Mouse (Mus musculus) neural tube, embryonic 12.5 days (tissue): ENCODE measurements around the gene Aqp2. TPM values are rescaled to one million over a fixed set of nuclear protein-coding genes. Genes with fewer than 3 reads are reported as not detected.

ENCODE experiments used
- ATAC-seq: fragments of 200-750 bp; cut with Nextera tagmentation; 2 replicates; pipeline ENCODE4 v1.8.0; 2017; ENCODE audit warnings: low read depth, mild to moderate bottlenecking, moderate TSS enrichment, moderate library complexity; ENCODE audit not compliant: low FRiP score
- H3K27ac ChIP-seq: fragments of 300-500 bp; sonication (generic); 2 replicates; pipeline ENCODE4 v1.5.1; 2016
- H3K27me3 ChIP-seq: fragments of 300-500 bp; sonication (generic); replicated peaks from 2 replicates; pipeline ENCODE4 v1.6.1; 2016; ENCODE audit warnings: mild to moderate bottlenecking
- H3K36me3 ChIP-seq: fragments of 300-500 bp; sonication (generic); 2 replicates; pipeline ENCODE4 v1.6.1; 2016; ENCODE audit warnings: mild to moderate bottlenecking
- H3K4me1 ChIP-seq: fragments of 300-500 bp; sonication (generic); 2 replicates; pipeline ENCODE4 v1.6.1; 2016
- H3K4me2 ChIP-seq: fragments of 300-500 bp; sonication (generic); replicated peaks from 2 replicates; pipeline ENCODE4 v1.6.1; 2016; ENCODE audit warnings: mild to moderate bottlenecking
- H3K4me3 ChIP-seq: fragments of 300-500 bp; sonication (generic); 2 replicates; pipeline ENCODE4 v1.5.1; 2016
- H3K9ac ChIP-seq: fragments of 300-500 bp; sonication (generic); 2 replicates; pipeline ENCODE4 v1.6.1; 2016; ENCODE audit warnings: mild to moderate bottlenecking
- H3K9me3 ChIP-seq: fragments of 300-500 bp; sonication (generic); 2 replicates; pipeline ENCODE4 v1.6.1; 2016; ENCODE audit warnings: mild to moderate bottlenecking
- WGBS: fragments of 180-500 bp; shearing (Covaris S2); methylation state at CpG from one replicate; pipeline ENCODE4 v1.1.7; 2016; 5-methylcytosine and 5-hydroxymethylcytosine counted together
- polyA plus RNA-seq: library from polyadenylated mRNA; unstranded; fragments of >200 nt; fragmentation: Nextera tagmentation; extraction: Ambion mirVana; gene quantifications from 2 replicates; pipeline ENCODE4 v1.2.1, GENCODE M21; 2016

Gene Aqp2
- polyA plus RNA-seq, 1 experiment from 2014 or later = not detected

DNA sequence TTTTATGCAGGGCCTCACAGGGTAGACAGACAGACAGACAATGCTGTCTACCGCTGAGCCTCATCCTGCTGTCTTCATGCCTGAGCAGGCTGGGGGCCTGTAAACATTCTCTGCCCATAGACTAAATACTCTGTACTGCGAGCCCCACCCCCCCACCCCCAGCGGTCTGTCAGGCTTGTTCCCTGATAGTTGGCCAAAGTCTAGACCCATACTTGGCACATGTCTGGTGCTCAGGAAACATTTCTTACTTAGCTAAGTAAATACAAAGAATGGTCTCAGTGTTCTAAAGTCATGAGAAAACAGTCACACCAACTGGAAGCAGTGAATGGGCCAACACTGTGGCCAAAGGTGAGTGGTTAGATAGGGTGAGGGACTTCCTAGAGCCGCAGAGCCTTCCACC lies 11.5 kb upstream of the Aqp2 start:
- Histone ChIP-seq H3K9ac (no peak overlapping the region), H3K27ac (no peak overlapping the region), H3K4me3 (no peak overlapping the region), H3K36me3 (no peaks in the 10 kb centered on the region), H3K4me2 (no peak overlapping the region), H3K4me1 (0 out of 2 replicates have a peak, but pooled peaks cover 8% of the 10 kb centered on the region), H3K9me3 (no peaks in the 10 kb centered on the region), H3K27me3 (no peaks in the 10 kb centered on the region)
- 91% methylated on average over 4 of the region's 4 CpGs for WGBS
- ATAC-seq = no peak

- Histone ChIP-seq H3K27me3 (no peaks in the 10 kb centered on the region), H3K9me3 (no peaks in the 10 kb centered on the region), H3K4me3 (no peak overlapping the region), H3K36me3 (no peaks in the 10 kb centered on the region), H3K27ac (no peak overlapping the region), H3K4me1 (0 out of 2 replicates have a peak, but pooled peaks cover 8% of the 10 kb centered on the region), H3K9ac (no peak overlapping the region), H3K4me2 (no peak overlapping the region)
- ATAC-seq = no peak
- 55% methylated on average over 6 of the region's 6 CpGs for WGBS
Measured at GRCm38 (mm10) chr15:99568682-99569081, 10.2 kb upstream of the Aqp2 start.

DNA sequence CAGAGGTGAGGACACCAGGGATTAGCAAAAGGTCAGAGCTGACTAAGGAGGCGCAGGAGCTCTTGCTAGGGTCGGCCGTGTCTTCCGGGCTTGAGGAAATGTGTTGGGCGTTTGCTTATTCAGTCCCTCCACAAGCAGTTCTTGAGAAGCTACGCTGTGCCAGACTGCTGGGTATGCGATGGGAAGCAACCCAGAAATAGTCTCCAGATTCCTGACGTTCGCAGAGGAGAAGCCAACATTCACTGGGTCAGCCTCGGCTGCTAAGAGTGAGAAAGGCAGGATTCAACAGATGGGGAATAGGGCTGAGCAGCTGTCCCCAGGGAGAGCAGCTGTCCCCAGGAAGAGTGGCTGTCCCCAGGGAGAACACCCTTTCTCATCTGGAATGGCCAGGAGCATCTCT lies 9.7 kb upstream of the Aqp2 start:
- no peaks in the 10 kb centered on the region for H3K9me3 ChIP-seq
- H3K36me3 ChIP-seq = no peaks in the 10 kb centered on the region
- H3K27me3 ChIP-seq = no peaks in the 10 kb centered on the region
- no peak overlapping the region for H3K4me2 ChIP-seq
- H3K9ac ChIP-seq = no peak overlapping the region
- no peak overlapping the region for H3K4me3 ChIP-seq
- H3K4me1 ChIP-seq = 0 out of 2 replicates have a peak, but pooled peaks cover 8% of the 10 kb centered on the region
- no peak for ATAC-seq
- no peak overlapping the region for H3K27ac ChIP-seq
- 90% methylated on average over 10 of the region's 10 CpGs for WGBS

DNA sequence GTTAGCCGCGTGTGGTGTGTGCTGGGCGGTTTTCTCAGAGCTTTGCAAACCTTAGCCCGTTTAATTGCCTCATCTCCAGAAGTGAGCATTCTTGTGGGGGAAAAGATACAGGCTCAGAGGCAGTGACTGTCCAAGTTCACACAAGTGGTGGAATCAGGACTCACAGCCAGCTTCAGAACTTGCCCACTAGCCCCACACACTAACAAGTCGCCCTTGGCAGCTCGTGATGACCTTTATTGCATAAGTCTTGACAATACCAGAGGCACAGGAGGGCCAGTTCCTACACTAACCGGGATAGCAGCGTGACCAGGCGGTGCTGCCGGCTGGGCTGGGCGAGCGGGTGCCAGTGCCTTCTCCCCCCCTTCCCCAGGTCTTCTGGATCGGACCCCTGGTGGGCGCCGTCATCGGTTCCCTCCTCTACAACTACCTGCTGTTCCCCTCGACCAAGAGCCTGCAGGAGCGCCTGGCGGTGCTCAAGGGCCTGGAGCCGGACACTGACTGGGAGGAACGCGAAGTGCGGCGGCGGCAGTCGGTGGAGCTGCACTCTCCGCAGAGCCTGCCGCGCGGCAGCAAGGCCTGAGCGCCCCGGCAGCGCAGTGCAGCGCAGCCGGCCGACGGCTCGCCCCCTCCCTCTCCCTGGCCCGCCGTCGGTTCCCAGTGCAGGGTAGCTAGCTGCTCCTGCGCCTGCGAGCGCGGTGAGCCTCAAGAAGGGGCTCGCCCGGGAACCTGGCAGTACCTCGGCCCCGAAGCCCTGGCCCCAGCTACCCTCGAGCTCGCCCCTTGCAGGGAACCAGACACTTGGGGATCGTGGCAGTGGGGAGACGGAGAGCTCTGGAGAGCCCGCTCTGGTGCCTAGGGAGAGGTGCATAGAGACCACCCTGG lies 4.8 kb downstream of the Aqp2 start:
- peak overlapping the region; percentile 51 for H3K9ac ChIP-seq
- peak overlapping the region; percentile 58 for H3K4me2 ChIP-seq
- peaks cover 21% of the 10 kb centered on the region for H3K4me1 ChIP-seq
- peak overlapping the region; percentile 23 for H3K4me3 ChIP-seq
- ATAC-seq = peak; percentile 29; the same call in 1 of the 2 replicates
- no peaks in the 10 kb centered on the region for H3K36me3 ChIP-seq
- no peaks in the 10 kb centered on the region for H3K9me3 ChIP-seq
- peaks cover 94% of the 10 kb centered on the region for H3K27me3 ChIP-seq
- 2% methylated on average over 53 of the region's 54 CpGs for WGBS
- no peak overlapping the region for H3K27ac ChIP-seq

DNA sequence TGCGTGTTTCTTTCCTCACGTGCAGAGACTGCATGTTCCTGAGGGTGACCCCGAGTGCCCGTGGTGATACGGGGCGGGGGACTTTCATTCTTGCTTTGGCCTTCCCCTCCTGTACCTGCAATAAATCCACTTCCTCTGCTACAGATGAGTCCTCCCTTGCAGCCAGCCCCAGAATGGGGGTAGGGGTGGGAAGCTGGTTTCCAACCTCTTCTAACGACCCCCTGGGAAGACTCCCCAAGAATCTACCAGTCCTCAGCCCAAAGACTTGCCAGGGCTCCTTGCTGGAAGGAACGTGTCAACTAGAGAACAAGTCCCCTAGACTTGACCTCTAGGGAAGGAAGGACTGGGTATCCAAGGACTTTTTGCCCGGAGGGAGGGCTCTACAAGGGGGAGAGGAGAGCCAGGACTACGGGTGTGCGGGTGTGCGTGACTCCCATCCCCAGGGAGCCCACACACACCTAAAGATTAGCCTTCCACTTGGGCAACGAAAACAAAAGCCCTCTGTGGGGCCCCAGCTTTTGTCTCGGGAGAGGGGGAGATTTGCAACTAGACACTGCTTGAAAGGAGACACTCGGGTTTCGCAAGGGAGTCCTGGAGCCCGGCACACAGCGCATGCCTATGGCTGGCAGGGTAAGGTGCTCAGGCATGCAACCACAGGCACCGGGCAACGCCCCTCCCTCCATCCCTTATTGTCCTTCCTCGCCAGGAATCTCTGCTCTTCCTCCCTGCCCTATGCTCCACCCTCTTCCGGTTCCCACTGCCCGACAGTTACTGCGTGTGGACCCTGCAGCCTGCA lies 5.8 kb downstream of the Aqp2 start:
- Histone ChIP-seq H3K27me3 (peaks cover 94% of the 10 kb centered on the region), H3K9me3 (no peaks in the 10 kb centered on the region), H3K36me3 (no peaks in the 10 kb centered on the region), H3K27ac (no peak overlapping the region), H3K9ac (no peak overlapping the region), H3K4me1 (peaks cover 21% of the 10 kb centered on the region), H3K4me2 (peak overlapping the region; percentile 58), H3K4me3 (peak overlapping the region; percentile 23; the same call in 1 of the 2 replicates)
- under 1% methylated on average over 24 of the region's 24 CpGs for WGBS
- ATAC-seq = no peak

DNA sequence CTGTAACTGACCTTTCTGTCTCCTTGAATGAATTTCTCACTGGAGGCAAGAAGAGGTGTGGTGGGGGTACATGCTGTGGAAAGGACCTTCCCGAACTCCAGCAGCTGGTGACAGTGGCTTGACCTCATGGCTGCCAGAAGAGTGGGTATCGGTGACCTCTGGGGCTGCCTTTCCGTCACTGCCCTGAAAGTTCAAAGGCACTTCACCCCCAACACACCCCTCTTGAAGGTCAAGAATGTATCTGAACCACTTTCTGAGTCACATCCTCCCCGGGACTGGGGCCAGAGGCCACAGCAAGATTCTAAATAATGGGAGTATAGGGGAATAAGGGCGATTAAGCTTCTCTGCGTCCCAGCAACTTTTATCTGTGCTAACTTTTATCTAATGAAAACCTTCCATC lies 6.9 kb downstream of the Aqp2 start:
- ATAC-seq = no peak
- H3K4me1 ChIP-seq = peaks cover 27% of the 10 kb centered on the region
- no peaks in the 10 kb centered on the region for H3K36me3 ChIP-seq
- no peak overlapping the region for H3K27ac ChIP-seq
- no peak overlapping the region for H3K4me3 ChIP-seq
- no peak overlapping the region for H3K9ac ChIP-seq
- H3K4me2 ChIP-seq = no peak overlapping the region
- H3K27me3 ChIP-seq = peaks cover 96% of the 10 kb centered on the region
- 73% methylated on average over 6 of the region's 6 CpGs for WGBS
- no peaks in the 10 kb centered on the region for H3K9me3 ChIP-seq

DNA sequence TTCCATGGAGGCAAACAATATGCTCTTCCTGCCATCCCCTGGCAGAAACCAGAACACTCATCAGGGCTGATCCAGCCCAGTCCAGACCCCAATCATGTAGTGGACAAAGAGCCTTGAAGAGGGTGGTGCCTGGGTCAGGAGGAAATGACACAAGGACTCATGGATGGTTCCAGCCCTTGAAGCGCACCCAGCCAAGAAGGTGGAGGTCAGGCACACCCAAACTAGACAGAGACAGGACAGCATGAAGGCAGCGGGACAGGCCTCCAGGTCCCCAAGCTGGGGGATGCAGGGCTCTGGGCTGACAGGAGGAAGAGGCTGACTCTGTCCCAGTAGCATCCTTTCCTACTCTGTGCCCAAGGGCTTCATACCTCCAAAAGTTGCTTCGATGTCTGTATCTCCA lies 7.7 kb downstream of the Aqp2 start:
- Histone ChIP-seq H3K4me3 (no peak overlapping the region), H3K27me3 (peaks cover 96% of the 10 kb centered on the region), H3K36me3 (no peaks in the 10 kb centered on the region), H3K4me2 (no peak overlapping the region), H3K27ac (no peak overlapping the region), H3K4me1 (peaks cover 27% of the 10 kb centered on the region), H3K9ac (no peak overlapping the region), H3K9me3 (no peaks in the 10 kb centered on the region)
- ATAC-seq = no peak
- 89% methylated on average over 3 of the region's 3 CpGs for WGBS

GRCm38 (mm10) chr15:99589237-99589636 lies 10.4 kb downstream of the Aqp2 start:
- Histone ChIP-seq H3K27ac (no peak overlapping the region), H3K36me3 (no peaks in the 10 kb centered on the region), H3K27me3 (peaks cover 99% of the 10 kb centered on the region), H3K9me3 (no peaks in the 10 kb centered on the region), H3K4me3 (no peak overlapping the region), H3K4me1 (peaks cover 14% of the 10 kb centered on the region), H3K9ac (no peak overlapping the region), H3K4me2 (no peak overlapping the region)
- ATAC-seq = no peak
- 3% methylated on average over 9 of the region's 9 CpGs for WGBS

GRCm38 (mm10) chr15:99589704-99590103 lies 10.8 kb downstream of the Aqp2 start:
- Histone ChIP-seq H3K36me3 (no peaks in the 10 kb centered on the region), H3K4me3 (no peak overlapping the region), H3K9ac (no peak overlapping the region), H3K27me3 (peaks cover 99% of the 10 kb centered on the region), H3K9me3 (no peaks in the 10 kb centered on the region), H3K4me1 (peaks cover 10% of the 10 kb centered on the region), H3K27ac (no peak overlapping the region), H3K4me2 (no peak overlapping the region)
- ATAC-seq = no peak
- 23% methylated on average over 7 of the region's 7 CpGs for WGBS

GRCm38 (mm10) chr15:99590429-99591084 lies 11.7 kb downstream of the Aqp2 start, which contains the start of gene Aqp5:
TSS of gene Aqp5 (plus strand) at chr15:99590782.
- H3K4me1 ChIP-seq = peaks cover 6% of the 10 kb centered on the region; the same call in 1 of the 2 replicates
- H3K36me3 ChIP-seq = no peaks in the 10 kb centered on the region
- peak within 1 kb of the TSS; percentile 52; the same call in 1 of the 2 replicates for H3K9ac ChIP-seq
- peak within 1 kb of the TSS; percentile 65 for H3K4me2 ChIP-seq
- H3K27me3 ChIP-seq = peaks cover 97% of the 10 kb centered on the region
- peak; percentile 54; the same call in 1 of the 2 replicates for ATAC-seq
- H3K4me3 ChIP-seq = peak within 1 kb of the TSS; percentile 41
- H3K27ac ChIP-seq = no peak within 1 kb of the TSS
- H3K9me3 ChIP-seq = no peaks in the 10 kb centered on the region
- WGBS = 2% methylated on average over 80 of the region's 83 CpGs

- 76% methylated on average over 8 of the region's 8 CpGs for WGBS
- ATAC-seq = no peak
- peaks cover 81% of the 10 kb centered on the region for H3K27me3 ChIP-seq
- no peak overlapping the region for H3K4me2 ChIP-seq
- H3K9ac ChIP-seq = no peak overlapping the region
- H3K4me3 ChIP-seq = no peak overlapping the region
- no peaks in the 10 kb centered on the region for H3K36me3 ChIP-seq
- peaks cover 10% of the 10 kb centered on the region for H3K4me1 ChIP-seq
- no peaks in the 10 kb centered on the region for H3K9me3 ChIP-seq
- no peak overlapping the region for H3K27ac ChIP-seq
Measured at GRCm38 (mm10) chr15:99592177-99592576, 13.3 kb downstream of the Aqp2 start.

DNA sequence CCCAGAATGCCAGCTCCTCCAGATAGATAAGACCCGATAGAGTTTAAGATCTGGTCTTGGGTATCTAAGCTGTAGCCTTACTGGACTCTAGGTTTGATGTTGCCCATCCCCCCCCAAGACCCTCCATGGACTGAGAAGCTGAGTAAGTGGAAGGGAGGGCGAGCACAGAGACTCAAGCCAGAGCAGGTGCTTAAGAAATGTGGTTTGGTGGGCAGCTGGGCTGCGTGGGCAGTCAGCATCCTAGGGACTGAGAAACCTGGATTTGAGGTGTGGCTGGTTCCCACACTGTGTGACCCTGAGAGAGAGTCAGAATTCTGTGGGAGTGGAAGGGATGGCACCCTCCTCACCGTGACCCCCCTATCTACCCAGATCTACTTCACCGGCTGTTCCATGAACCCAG lies 14.0 kb downstream of the Aqp2 start:
- Histone ChIP-seq H3K27ac (no peak overlapping the region), H3K4me3 (no peak overlapping the region), H3K9ac (no peak overlapping the region), H3K4me2 (no peak overlapping the region), H3K36me3 (no peaks in the 10 kb centered on the region), H3K4me1 (peaks cover 11% of the 10 kb centered on the region), H3K9me3 (no peaks in the 10 kb centered on the region), H3K27me3 (peaks cover 74% of the 10 kb centered on the region)
- 87% methylated on average over 5 of the region's 5 CpGs for WGBS
- no peak for ATAC-seq
